18 mouse cellular contexts compared by ENCODE assay signal in genomic region chr19:27336126-27336917, GRCm38 (mm10). TPM values are rescaled to one million over a fixed set of nuclear protein-coding genes. Genes with fewer than 3 reads are reported as not detected.
A peak's percentile ranks its signal among the peaks of the same experiment; 100 is the strongest.
DNase-seq lines count a peak whose midpoint lies in the region; ATAC-seq and TF ChIP-seq lines count a peak whose summit lies in the region.
"Had no signal": no experiment of that assay in that cellular context is flagged by ENCODE, and none has a peak within 500 bp of the region (broad histone marks: within the 10 kb centered on the region; RNA-seq: fewer than 3 reads in every experiment).

No protein-coding gene starts in this region.

- H3K9ac ChIP-seq in heart, embryonic 12.5 days, result no peak overlapping the region
- no peak overlapping the region for H3K9ac ChIP-seq in stomach, postnatal 0 days (ENCODE audit: low read length)
- H3K9ac ChIP-seq in intestine, embryonic 15.5 days, result no peak overlapping the region
- H3K9ac ChIP-seq: forebrain, postnatal 0 days had no signal

- intact Hi-C loops in heart, postnatal 14 days (cut with DNase I), result no loop called here

- no peak for ATAC-seq in heart, embryonic 12.5 days (ENCODE audit: insufficient number of reproducible peaks, low FRiP score)
- peak; percentile 53; the same call in 1 of the 2 replicates for ATAC-seq in stomach, postnatal 0 days (ENCODE audit: low FRiP score, low TSS enrichment)
- ATAC-seq in intestine, embryonic 15.5 days, result no peak
- ATAC-seq: activated CD4-positive, CD25-positive, alpha-beta regulatory T cell, adult 4 months; forebrain, postnatal 0 days; intestine, embryonic 16.5 days had no signal

- H3K9me3 ChIP-seq in heart, embryonic 12.5 days (replicated peaks), result no peaks in the 10 kb centered on the region
- no peaks in the 10 kb centered on the region for H3K9me3 ChIP-seq in stomach, postnatal 0 days (ENCODE audit: control insufficient read depth, low read length)
- H3K9me3 ChIP-seq in intestine, embryonic 15.5 days, result no peaks in the 10 kb centered on the region
- H3K9me3 ChIP-seq: G1E had no signal

- no peaks in the 10 kb centered on the region for H3K36me3 ChIP-seq in heart, embryonic 12.5 days
- no peaks in the 10 kb centered on the region for H3K36me3 ChIP-seq in stomach, postnatal 0 days (ENCODE audit: control insufficient read depth, insufficient read depth, low read length)
- no peaks in the 10 kb centered on the region for H3K36me3 ChIP-seq in intestine, embryonic 15.5 days
- H3K36me3 ChIP-seq: G1E had no signal

- DNase-seq in heart, adult 11 months, result peak; percentile 98
- DNase-seq in urinary bladder, postnatal 14 days (ENCODE audit: low spot score), result peak; percentile 9
- no peak for DNase-seq in urinary bladder, adult 18-20 months (ENCODE audit: low spot score in 2 of 2)
- peak; percentile 43 to 47 for DNase-seq in heart, postnatal 14 days
- DNase-seq in stomach, postnatal 0 days (ENCODE audit: low spot score), result no peak
- DNase-seq in kidney, postnatal 4 days, result no peak
- DNase-seq: B cell, adult 2 months; cerebellum, postnatal 14 days; forebrain, postnatal 0 days; spleen, adult 18-20 months; thymus, adult 18-20 months had no signal

- TF ChIP-seq CTCF in stomach, postnatal 0 days (IDR thresholded peaks at IDR 0.05; ENCODE audit: low read depth), result no peak

- WGBS in heart, embryonic 12.5 days, result 72% methylated on average over 4 of the region's 4 CpGs
- 78% methylated on average over 4 of the region's 4 CpGs for WGBS in stomach, postnatal 0 days
- 80% methylated on average over 4 of the region's 4 CpGs for WGBS in intestine, embryonic 15.5 days

- H3K4me2 ChIP-seq in heart, embryonic 12.5 days, result no peak overlapping the region
- H3K4me2 ChIP-seq in stomach, postnatal 0 days (replicated peaks; ENCODE audit: low read depth), result no peak overlapping the region
- no peak overlapping the region for H3K4me2 ChIP-seq in intestine, embryonic 15.5 days (replicated peaks)

- no peak overlapping the region for H3K4me3 ChIP-seq in heart, embryonic 12.5 days
- no peak overlapping the region for H3K4me3 ChIP-seq in stomach, postnatal 0 days (ENCODE audit: low read depth, low read length)
- H3K4me3 ChIP-seq in intestine, embryonic 15.5 days (replicated peaks), result no peak overlapping the region

- no peak for TF ChIP-seq EP300 in stomach, postnatal 0 days (optimal IDR thresholded peaks at IDR 0.05)

- no peak overlapping the region for H3K27ac ChIP-seq in heart, embryonic 12.5 days (ENCODE audit: poor library complexity, severe bottlenecking)
- H3K27ac ChIP-seq in stomach, postnatal 0 days (replicated peaks), result 0 out of 2 replicates have a peak overlapping the region, but pooled peaks have one; percentile 14
- no peak overlapping the region for H3K27ac ChIP-seq in intestine, embryonic 15.5 days

- H3K27me3 ChIP-seq in heart, embryonic 12.5 days (replicated peaks), result peaks cover 8% of the 10 kb centered on the region; the same call in 1 of the 2 replicates
- H3K27me3 ChIP-seq in stomach, postnatal 0 days (ENCODE audit: control insufficient read depth, insufficient read depth, low read length), result no peaks in the 10 kb centered on the region
- H3K27me3 ChIP-seq in intestine, embryonic 15.5 days (replicated peaks), result no peaks in the 10 kb centered on the region

- no peaks in the 10 kb centered on the region for H3K4me1 ChIP-seq in heart, embryonic 12.5 days (replicated peaks)
- H3K4me1 ChIP-seq in stomach, postnatal 0 days (replicated peaks; ENCODE audit: control insufficient read depth, insufficient read depth), result no peaks in the 10 kb centered on the region
- H3K4me1 ChIP-seq in intestine, embryonic 15.5 days (replicated peaks), result no peaks in the 10 kb centered on the region

RNA-seq across cellular contexts. Expression of gene Kcnv2, which starts 13.9 kb away (rescaled TPM):
- 0.10 and 0.15 TPM in 2 replicates for polyA plus RNA-seq in heart, embryonic 12.5 days (2016; fragmentation: Nextera tagmentation; extraction: Ambion mirVana)
- total RNA-seq in heart, postnatal 14 days (2021), result 1 to 10 TPM in 1 of 2 experiments, under 1 TPM in 1; 0.41 to 1.2 TPM
- 0.02 and 0.05 TPM in 2 replicates for polyA plus RNA-seq in stomach, postnatal 0 days (2015; fragmentation: Nextera tagmentation; extraction: Ambion mirVana)
- 0.13 and 0.15 TPM in 2 replicates for polyA plus RNA-seq in intestine, embryonic 15.5 days (2015; fragmentation: Nextera tagmentation; extraction: Ambion mirVana)
- total RNA-seq: left cerebral cortex, postnatal 25 days; monocyte, adult 5-6 weeks had no signal
- polyA plus RNA-seq: forebrain, postnatal 0 days; G1E had no signal

Comparison
In these comparisons a context has a peak if more than half of its experiments do, and no peak if none do; other contexts are left out.
1. DNase-seq: peak in heart, adult 11 months (single experiment), urinary bladder, postnatal 14 days (single experiment) and heart, postnatal 14 days (2 of 2); none in urinary bladder, adult 18-20 months (0 of 2), stomach, postnatal 0 days (single experiment) and kidney, postnatal 4 days (0 of 2).